Mouse (Mus musculus) cortical plate, adult 2 months (tissue): ENCODE data around the gene Pdzrn4.

Experiments used
- CTCF ChIP-seq: fragments of 200-500 bp; IDR thresholded peaks from 2 replicates; pipeline ENCODE4 v1.5.1; 2011; ENCODE audit warnings: mild to moderate bottlenecking, control low read depth, low read length; ENCODE audit not compliant: insufficient read depth; ENCODE audit errors: extremely low read depth
- POLR2A ChIP-seq: fragments of 200-500 bp; IDR thresholded peaks from 2 replicates; pipeline ENCODE4 v1.6.1; 2011; ENCODE audit warnings: mild to moderate bottlenecking, low read length, control low read depth; ENCODE audit not compliant: insufficient read depth; ENCODE audit errors: extremely low read depth

GRCm38 (mm10) chr15:92594721-92595120 is 198.0 kb downstream of the Pdzrn4 start:
- TF ChIP-seq POLR2A = no peak
- TF ChIP-seq CTCF = no peak
